Mouse (Mus musculus) embryonic facial prominence, embryonic 12.5 days (tissue): ENCODE measurements at regions not wholly inside any gene's neighbourhood (a gene's known extent, or its start where the extent isn't known, plus 50 kb on each side); places are given as distances from the start of the nearest gene placed in this dataset.

ENCODE experiments used
- ATAC-seq: fragments of 200-750 bp; cut with Nextera tagmentation; 2 replicates; pipeline ENCODE4 v1.8.0; 2017; ENCODE audit not compliant: insufficient number of reproducible peaks, insufficient read depth, low FRiP score, low TSS enrichment
- H3K27ac ChIP-seq: fragments of 300-500 bp; sonication (generic); 2 replicates; pipeline ENCODE4 v1.5.1; 2016; ENCODE audit warnings: mild to moderate bottlenecking
- H3K27me3 ChIP-seq: fragments of 300-500 bp; sonication (generic); 2 replicates; pipeline ENCODE4 v1.6.1; 2016; ENCODE audit warnings: mild to moderate bottlenecking, moderate library complexity
- H3K36me3 ChIP-seq: fragments of 300-500 bp; sonication (generic); 2 replicates; pipeline ENCODE4 v1.6.1; 2016; ENCODE audit warnings: mild to moderate bottlenecking
- H3K4me1 ChIP-seq: fragments of 300-500 bp; sonication (generic); 2 replicates; pipeline ENCODE4 v1.6.1; 2016
- H3K4me2 ChIP-seq: fragments of 300-500 bp; sonication (generic); replicated peaks from 2 replicates; pipeline ENCODE4 v1.6.1; 2016; ENCODE audit warnings: mild to moderate bottlenecking, moderate library complexity
- H3K4me3 ChIP-seq: fragments of 300-500 bp; sonication (generic); 2 replicates; pipeline ENCODE4 v1.5.1; 2016; ENCODE audit warnings: mild to moderate bottlenecking
- H3K9ac ChIP-seq: fragments of 300-500 bp; sonication (generic); 2 replicates; pipeline ENCODE4 v1.6.1; 2016; ENCODE audit warnings: mild to moderate bottlenecking, moderate library complexity
- H3K9me3 ChIP-seq: fragments of 300-500 bp; sonication (generic); 2 replicates; pipeline ENCODE4 v1.6.1; 2016; ENCODE audit warnings: mild to moderate bottlenecking, moderate library complexity
- WGBS: fragments of 180-500 bp; shearing (Covaris S2); methylation state at CpG from one replicate; pipeline ENCODE4 v1.1.7; 2016; 5-methylcytosine and 5-hydroxymethylcytosine counted together

- 15% methylated on average over 5 of the region's 5 CpGs for WGBS
These were observed 159.7 kb downstream of the Sox11 start for GRCm38 (mm10) chr12:27182397-27183375.

DNA sequence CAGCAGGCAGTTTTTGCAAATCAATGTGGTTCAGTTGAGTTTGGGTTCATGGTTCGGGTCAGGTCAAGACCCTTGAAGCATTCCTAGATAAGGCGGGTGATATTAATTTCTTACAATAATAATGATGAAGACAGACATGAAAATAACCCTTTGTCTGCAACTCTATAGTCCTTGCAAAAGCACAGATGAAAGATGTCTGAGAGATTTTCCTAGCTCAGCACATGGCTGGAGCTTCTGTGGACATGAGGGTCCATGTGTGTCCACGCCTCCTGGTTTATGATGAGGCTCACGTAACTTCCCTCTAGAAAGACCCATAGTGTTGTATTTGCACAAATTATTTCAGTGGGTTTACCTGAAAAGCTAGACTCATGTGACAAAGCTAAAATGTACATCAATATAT, 168.8 kb downstream of the Sox11 start:
- Histone ChIP-seq H3K4me1 (peaks cover 14% of the 10 kb centered on the region; the same call in 1 of the 2 replicates), H3K9ac (no peak overlapping the region), H3K36me3 (no peaks in the 10 kb centered on the region), H3K27me3 (no peaks in the 10 kb centered on the region), H3K4me3 (no peak overlapping the region), H3K4me2 (no peak overlapping the region), H3K27ac (no peak overlapping the region), H3K9me3 (no peaks in the 10 kb centered on the region)
- no peak for ATAC-seq
- WGBS, result 44% methylated on average over 4 of the region's 4 CpGs

More at GRCm38 (mm10) chr12:27182397-27183375, 159.7 kb downstream of the Sox11 start:
- Histone ChIP-seq H3K9me3 (no peaks in the 10 kb centered on the region), H3K4me3 (no peak overlapping the region), H3K27ac (peak overlapping the region; percentile 76), H3K9ac (no peak overlapping the region), H3K27me3 (no peaks in the 10 kb centered on the region), H3K4me1 (peaks cover 41% of the 10 kb centered on the region), H3K4me2 (no peak overlapping the region), H3K36me3 (no peaks in the 10 kb centered on the region)
- peak; percentile 64 for ATAC-seq

DNA sequence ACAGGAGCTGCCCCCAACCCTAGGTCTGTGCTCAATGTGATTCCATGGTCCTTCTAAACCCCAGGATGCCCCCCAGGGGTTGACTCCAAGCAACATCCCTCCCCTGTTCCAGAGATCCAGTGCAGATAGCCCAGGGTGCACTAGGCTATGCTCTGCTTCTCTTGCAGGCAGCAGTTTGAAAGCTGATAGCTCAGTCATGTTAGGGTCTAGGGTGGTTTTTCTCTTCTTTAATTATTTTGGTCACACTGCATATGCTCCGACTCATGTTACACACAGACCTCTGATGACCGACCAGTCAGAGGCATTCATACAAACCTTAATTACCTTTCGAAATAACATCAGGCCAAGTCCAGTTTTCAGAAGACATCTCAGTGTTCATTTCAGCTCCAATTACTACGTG, 169.2 kb downstream of the Sox11 start:
- H3K4me1 ChIP-seq, result peaks cover 14% of the 10 kb centered on the region; the same call in 1 of the 2 replicates
- no peak for ATAC-seq
- H3K4me3 ChIP-seq, result no peak overlapping the region
- WGBS, result 18% methylated on average over 4 of the region's 4 CpGs
- no peaks in the 10 kb centered on the region for H3K27me3 ChIP-seq
- H3K36me3 ChIP-seq, result no peaks in the 10 kb centered on the region
- H3K9me3 ChIP-seq, result no peaks in the 10 kb centered on the region
- no peak overlapping the region for H3K4me2 ChIP-seq
- no peak overlapping the region for H3K27ac ChIP-seq
- no peak overlapping the region for H3K9ac ChIP-seq

DNA sequence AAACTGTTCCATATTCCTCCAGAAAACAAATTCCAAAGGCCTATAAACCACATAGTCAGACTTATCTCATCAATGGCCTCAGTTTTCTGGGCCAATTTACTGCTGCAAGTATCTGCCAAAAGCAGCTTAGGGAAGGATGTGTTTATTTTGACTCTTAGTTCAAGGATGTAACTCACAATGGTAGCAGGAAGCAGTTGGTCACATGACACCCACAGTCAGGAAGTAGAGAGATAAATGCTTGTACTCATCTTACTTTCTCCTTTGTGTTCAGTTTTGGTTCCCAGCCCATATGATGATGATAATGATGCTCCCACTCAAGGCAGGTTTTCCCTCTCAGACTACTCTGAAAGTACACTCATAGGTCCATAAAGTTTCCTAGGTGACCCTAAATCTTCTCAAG, 170.8 kb downstream of the Sox11 start:
- no peak overlapping the region for H3K9ac ChIP-seq
- no peaks in the 10 kb centered on the region for H3K9me3 ChIP-seq
- H3K27ac ChIP-seq, result no peak overlapping the region
- H3K4me2 ChIP-seq, result no peak overlapping the region
- H3K36me3 ChIP-seq, result no peaks in the 10 kb centered on the region
- no peak overlapping the region for H3K4me3 ChIP-seq
- H3K27me3 ChIP-seq, result no peaks in the 10 kb centered on the region
- no peak for ATAC-seq
- H3K4me1 ChIP-seq, result peaks cover 14% of the 10 kb centered on the region; the same call in 1 of the 2 replicates

- peak; percentile 67; the same call in 1 of the 2 replicates for ATAC-seq
- Histone ChIP-seq H3K36me3 (no peaks in the 10 kb centered on the region), H3K4me1 (peaks cover 11% of the 10 kb centered on the region; the same call in 1 of the 2 replicates), H3K27ac (no peak overlapping the region), H3K9me3 (no peaks in the 10 kb centered on the region), H3K27me3 (no peaks in the 10 kb centered on the region), H3K9ac (no peak overlapping the region), H3K4me3 (no peak overlapping the region), H3K4me2 (no peak overlapping the region)
- WGBS, result 88% methylated on average over 4 of the region's 4 CpGs
These were observed 177.4 kb downstream of the Sox11 start for GRCm38 (mm10) chr12:27164920-27165504.

GRCm38 (mm10) chr12:27160063-27160686, 182.2 kb downstream of the Sox11 start:
- Histone ChIP-seq H3K27ac (0 out of 2 replicates have a peak overlapping the region, but pooled peaks have one; percentile 7), H3K4me2 (peak overlapping the region; percentile 8; the same call in 1 of the 2 replicates), H3K9ac (no peak overlapping the region), H3K9me3 (no peaks in the 10 kb centered on the region), H3K36me3 (no peaks in the 10 kb centered on the region), H3K4me3 (no peak overlapping the region), H3K27me3 (no peaks in the 10 kb centered on the region), H3K4me1 (peaks cover 29% of the 10 kb centered on the region; the same call in 1 of the 2 replicates)
- 58% methylated on average over 18 of the region's 18 CpGs for WGBS
- ATAC-seq, result no peak

DNA sequence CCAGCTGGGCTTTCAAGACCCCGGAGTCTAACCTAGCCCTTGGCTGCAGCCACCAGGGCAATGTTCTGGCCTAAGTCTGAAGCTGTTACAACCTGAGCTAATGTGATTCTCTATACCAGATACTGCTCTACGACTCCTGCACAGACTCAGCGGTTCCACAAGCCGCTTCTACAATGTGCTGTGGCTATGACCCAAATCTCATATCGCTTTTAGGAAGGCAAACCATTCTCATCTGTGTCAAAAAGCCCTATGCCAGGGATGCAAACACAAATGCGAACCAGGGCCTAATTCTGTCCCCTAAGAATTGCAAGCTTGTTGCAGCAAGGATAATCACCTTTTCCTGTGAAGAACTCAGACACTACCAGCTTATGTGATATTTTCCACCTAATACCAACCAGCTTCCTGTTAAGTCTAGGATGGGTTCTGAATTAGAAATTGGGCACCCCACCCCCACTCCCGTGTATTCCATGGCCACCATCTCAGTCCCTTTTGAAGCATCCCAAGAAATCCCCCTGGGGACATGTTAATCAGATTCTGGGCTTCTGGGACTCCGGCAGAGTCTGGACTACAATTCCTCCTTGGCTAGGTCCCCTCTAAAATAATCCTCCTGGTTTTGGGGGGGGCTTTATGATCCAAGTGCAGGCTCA, 182.8 kb downstream of the Sox11 start:
- Histone ChIP-seq H3K4me3 (no peak overlapping the region), H3K9me3 (no peaks in the 10 kb centered on the region), H3K4me1 (peaks cover 30% of the 10 kb centered on the region; the same call in 1 of the 2 replicates), H3K27me3 (no peaks in the 10 kb centered on the region), H3K4me2 (peak overlapping the region; percentile 8; the same call in 1 of the 2 replicates), H3K9ac (no peak overlapping the region), H3K27ac (no peak overlapping the region), H3K36me3 (no peaks in the 10 kb centered on the region)
- WGBS, result 59% methylated on average over 8 of the region's 8 CpGs
- ATAC-seq, result no peak

DNA sequence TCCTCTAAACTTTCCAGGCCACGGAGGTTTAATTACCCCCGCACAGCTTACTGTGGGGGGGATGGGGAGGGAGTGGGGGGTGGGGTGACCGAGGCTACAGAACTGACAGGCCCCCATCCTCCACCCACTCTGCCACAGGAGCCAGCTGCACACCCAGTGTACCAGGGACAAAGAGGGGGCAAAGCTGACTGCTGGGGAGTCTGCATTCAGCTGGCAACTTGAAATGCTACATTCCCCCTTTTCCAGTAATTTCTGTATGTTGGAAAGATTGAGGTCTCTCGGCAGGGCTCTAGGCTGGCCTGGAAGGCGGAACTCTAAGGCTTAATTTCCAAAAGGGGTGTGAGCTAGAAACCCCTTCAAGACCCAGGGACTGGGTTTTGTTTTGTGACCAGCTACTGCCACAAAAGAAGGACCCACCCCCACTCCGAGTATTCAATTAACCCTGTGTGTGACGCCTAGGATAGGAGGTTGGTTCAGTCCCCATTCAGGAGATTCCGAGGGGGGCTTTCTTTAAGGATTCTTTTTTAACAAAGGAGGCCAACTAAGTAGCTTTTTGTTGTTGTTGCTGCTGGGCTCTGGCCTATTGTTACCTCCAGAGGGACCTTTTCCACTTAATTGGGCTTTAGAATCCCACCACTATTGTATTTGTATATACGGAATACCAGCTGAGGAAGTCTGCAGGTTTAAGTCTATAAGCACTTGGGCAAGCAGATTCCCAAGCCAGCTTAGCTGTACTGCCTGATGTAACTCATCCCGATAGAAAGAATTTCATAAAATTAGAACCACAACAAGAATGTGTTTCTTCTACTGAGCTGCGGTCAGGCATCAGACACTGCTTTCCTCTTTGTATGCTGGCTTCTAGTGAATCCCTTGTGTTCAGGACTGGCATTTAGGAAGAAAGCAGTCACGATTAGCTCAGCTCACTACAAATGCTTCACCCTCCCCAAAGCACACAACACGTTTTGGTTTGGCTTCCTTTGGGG, 191.2 kb downstream of the Sox11 start:
- Histone ChIP-seq H3K4me1 (peaks cover 26% of the 10 kb centered on the region), H3K27ac (peak overlapping the region; percentile 83), H3K9me3 (no peaks in the 10 kb centered on the region), H3K36me3 (no peaks in the 10 kb centered on the region), H3K4me2 (no peak overlapping the region), H3K9ac (no peak overlapping the region), H3K27me3 (no peaks in the 10 kb centered on the region), H3K4me3 (no peak overlapping the region)
- peak; percentile 70 for ATAC-seq
- WGBS, result 12% methylated on average over 13 of the region's 13 CpGs

DNA sequence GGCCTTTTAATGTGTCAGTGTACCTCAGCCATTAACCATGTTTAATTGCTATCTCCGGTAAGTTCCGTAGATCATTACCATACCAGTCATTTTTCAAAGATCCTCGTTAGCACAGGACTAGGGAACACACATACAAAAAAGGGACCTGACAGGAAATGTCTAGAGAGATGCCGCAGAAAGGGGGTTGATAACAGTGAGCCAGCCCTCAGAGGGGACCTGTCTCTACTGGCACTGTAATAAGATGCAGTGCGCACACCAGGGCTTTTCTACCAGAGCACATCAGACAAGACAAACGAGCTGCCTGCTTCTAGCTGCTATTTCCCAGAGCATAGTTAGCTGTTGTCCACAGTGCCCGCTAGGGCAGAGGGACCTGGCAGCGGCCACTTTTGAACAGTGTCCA, 199.1 kb downstream of the Sox11 start:
- Histone ChIP-seq H3K4me2 (no peak overlapping the region), H3K27ac (no peak overlapping the region), H3K9me3 (no peaks in the 10 kb centered on the region), H3K4me1 (peaks cover 25% of the 10 kb centered on the region), H3K36me3 (no peaks in the 10 kb centered on the region), H3K4me3 (no peak overlapping the region), H3K27me3 (no peaks in the 10 kb centered on the region), H3K9ac (no peak overlapping the region)
- 83% methylated on average over 8 of the region's 8 CpGs for WGBS
- ATAC-seq, result no peak

DNA sequence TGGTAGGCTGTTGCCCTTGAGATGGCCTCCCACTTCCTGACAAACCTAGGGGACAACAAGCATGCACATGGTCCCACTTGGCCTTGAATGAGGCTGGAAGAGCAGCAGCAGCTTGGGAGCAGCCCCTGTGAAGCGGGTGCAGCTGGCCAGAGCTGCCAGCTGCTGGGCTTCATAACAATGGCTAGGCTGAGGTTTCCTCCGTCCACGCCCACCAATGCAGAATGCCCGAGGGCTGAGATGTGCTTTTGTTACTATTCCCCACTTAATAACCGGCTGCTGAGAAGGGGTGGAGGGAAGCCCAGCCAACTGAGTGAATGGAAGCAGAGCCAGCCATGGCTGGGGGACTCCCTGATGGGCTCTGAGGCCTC, 202.1 kb downstream of the Sox11 start:
- no peak overlapping the region for H3K4me3 ChIP-seq
- H3K36me3 ChIP-seq, result no peaks in the 10 kb centered on the region
- no peaks in the 10 kb centered on the region for H3K27me3 ChIP-seq
- peak overlapping the region; percentile 21; the same call in 1 of the 2 replicates for H3K4me2 ChIP-seq
- no peaks in the 10 kb centered on the region for H3K9me3 ChIP-seq
- peak; percentile 69; the same call in 1 of the 2 replicates for ATAC-seq
- H3K4me1 ChIP-seq, result peaks cover 55% of the 10 kb centered on the region
- no peak overlapping the region for H3K9ac ChIP-seq
- H3K27ac ChIP-seq, result peak overlapping the region; percentile 92
- 18% methylated on average over 5 of the region's 5 CpGs for WGBS
